Mouse (Mus musculus) ES-E14 (cell line): ENCODE results near the gene Top1. TPM values are rescaled to one million over a fixed set of nuclear protein-coding genes. Genes with fewer than 3 reads are reported as not detected.
A peak's percentile ranks its signal among the peaks of the same experiment; 100 is the strongest.

Experiments used
- DNase-seq: peaks from one replicate; pipeline ENCODE4 v3.0.0-alpha.2; 2013; ENCODE audit warnings: low read depth, low spot score
- H3K27ac ChIP-seq: 2 replicates; pipeline ENCODE4 v1.5.1; 2012; ENCODE audit warnings: low read depth, mild to moderate bottlenecking, low read length, moderate library complexity, mixed read lengths; ENCODE audit not compliant: poor library complexity, insufficient read depth, severe bottlenecking
- H3K36me3 ChIP-seq: 2 replicates; pipeline ENCODE4 v1.6.1; 2012; ENCODE audit warnings: mild to moderate bottlenecking, low read length, moderate library complexity, mixed read lengths; ENCODE audit not compliant: control insufficient read depth, poor library complexity, insufficient read depth, severe bottlenecking
- H3K4me1 ChIP-seq, 2 experiments: fragments of 150-350 bp in 1 of 2; sonication (generic) in 1 of 2; 2 replicates each; pipeline ENCODE4 v1.6.1; 2012; ENCODE audit warnings: low read length in 2 of 2, mild to moderate bottlenecking in 1 of 2, mixed read lengths in 1 of 2; ENCODE audit not compliant: control insufficient read depth in 2 of 2, insufficient read depth in 2 of 2, poor library complexity in 1 of 2
- H3K4me3 ChIP-seq, 2 experiments: fragments of 150-350 bp in 1 of 2; sonication (generic) in 1 of 2; 2 replicates each; pipeline ENCODE4 v1.5.1; 2012; ENCODE audit warnings: low read length in 2 of 2, low read depth in 1 of 2, mild to moderate bottlenecking in 1 of 2, mixed read lengths in 1 of 2; ENCODE audit not compliant: insufficient read depth in 1 of 2, poor library complexity in 1 of 2, severe bottlenecking in 1 of 2
- H3K9ac ChIP-seq: 2 replicates; pipeline ENCODE4 v1.6.1; 2012; ENCODE audit warnings: low read depth, mild to moderate bottlenecking, low read length, mixed read lengths; ENCODE audit not compliant: poor library complexity, insufficient read depth, severe bottlenecking
- H3K9me3 ChIP-seq: fragments of 150-350 bp; sonication (generic); 2 replicates; pipeline ENCODE4 v1.6.1; 2012; ENCODE audit warnings: low read depth, mild to moderate bottlenecking, low read length; ENCODE audit not compliant: control insufficient read depth, insufficient read depth
- CHD2 ChIP-seq: IDR thresholded peaks from 2 replicates; pipeline ENCODE4 v1.6.1; 2014; ENCODE audit warnings: mild to moderate bottlenecking, low read depth, low read length, inconsistent platforms
- HCFC1 ChIP-seq: IDR thresholded peaks from 2 replicates; pipeline ENCODE4 v1.6.1; 2012; ENCODE audit warnings: low read length, inconsistent platforms, borderline replicate concordance; ENCODE audit not compliant: insufficient read depth
- MAFK ChIP-seq: IDR thresholded peaks from 2 replicates; pipeline ENCODE4 v1.6.1; 2014; ENCODE audit warnings: mild to moderate bottlenecking, low read depth, low read length, inconsistent platforms; ENCODE audit not compliant: insufficient read depth
- ZC3H11A ChIP-seq: IDR thresholded peaks from 2 replicates; pipeline ENCODE4 v1.6.1; 2012; ENCODE audit warnings: low read depth, mild to moderate bottlenecking, inconsistent platforms, low read length, borderline replicate concordance
- ZNF384 ChIP-seq: IDR thresholded peaks from 2 replicates; pipeline ENCODE4 v1.6.1; 2012; ENCODE audit warnings: low read depth, low read length, inconsistent platforms
- in situ Hi-C, 2 experiments: fragments of 600-800 bp; cut with MboI; formaldehyde crosslinking; loops; one replicate each; pipeline ENCODE4 v1.15.1; 2025; ENCODE audit warnings: low sequenced_read_pairs in 2 of 2, inconsistent platforms in 1 of 2; ENCODE audit not compliant: unreplicated experiment in 2 of 2
- total RNA-seq: library from RNA; depleted of rRNA; stranded (reverse); fragments of 300-350 nt; gene quantifications from 2 replicates; pipeline ENCODE4 v1.2.3, GENCODE M21; 2012

Top1 gene
- total RNA-seq, 1 experiment: 52.7 TPM

GRCm38 (mm10) chr2:160735706-160736310, 90.1 kb downstream of the Top1 start:
- Histone ChIP-seq H3K27ac (peak overlapping the region; percentile 61; the same call in 1 of the 2 replicates), H3K9me3 (no peaks in the 10 kb centered on the region), H3K9ac (peak overlapping the region; percentile 26; the same call in 1 of the 2 replicates), H3K4me1 (peaks cover 14 to 42% of the 10 kb centered on the region in 2 experiments; a peak in 3 of 4 replicates), H3K4me3 (no peak overlapping the region), H3K36me3 (peaks cover 2% of the 10 kb centered on the region; the same call in 1 of the 2 replicates)
- in situ Hi-C loops: no loop called here
- DNase-seq: no peak
- TF ChIP-seq ZC3H11A (no peak), ZNF384 (no peak), CHD2 (no peak), MAFK (no peak), HCFC1 (no peak)

DNA sequence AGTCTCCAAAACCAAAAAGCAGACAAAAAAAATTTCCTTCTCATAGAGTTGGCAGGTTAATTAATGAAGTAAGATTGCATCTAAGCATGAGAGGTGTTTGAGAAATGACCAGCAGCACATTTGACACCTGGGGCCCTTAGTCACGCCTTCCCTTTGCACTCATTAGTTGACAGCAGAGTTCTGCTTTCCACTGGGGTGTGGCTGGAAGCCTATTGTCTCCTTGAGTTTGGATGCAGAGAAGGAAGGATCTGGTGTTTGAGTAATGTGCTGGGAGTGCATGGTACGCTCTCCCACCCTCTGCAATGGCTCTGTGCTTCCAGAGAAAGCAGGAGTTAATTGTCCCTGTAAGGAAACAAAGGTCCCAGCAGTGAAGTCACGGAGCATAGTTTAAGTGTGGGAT, 90.8 kb downstream of the Top1 start:
- Histone ChIP-seq H3K36me3 (peaks cover 2% of the 10 kb centered on the region; the same call in 1 of the 2 replicates), H3K4me1 (peaks cover 14 to 41% of the 10 kb centered on the region in 2 experiments; a peak in 3 of 4 replicates), H3K4me3 (no peak overlapping the region), H3K27ac (no peak overlapping the region), H3K9me3 (no peaks in the 10 kb centered on the region), H3K9ac (no peak overlapping the region)
- no peak for TF ChIP-seq CHD2
- no peak for TF ChIP-seq ZNF384
- no peak for TF ChIP-seq MAFK
- no peak for TF ChIP-seq ZC3H11A
- DNase-seq: no peak
- in situ Hi-C loops: no loop called here

DNA sequence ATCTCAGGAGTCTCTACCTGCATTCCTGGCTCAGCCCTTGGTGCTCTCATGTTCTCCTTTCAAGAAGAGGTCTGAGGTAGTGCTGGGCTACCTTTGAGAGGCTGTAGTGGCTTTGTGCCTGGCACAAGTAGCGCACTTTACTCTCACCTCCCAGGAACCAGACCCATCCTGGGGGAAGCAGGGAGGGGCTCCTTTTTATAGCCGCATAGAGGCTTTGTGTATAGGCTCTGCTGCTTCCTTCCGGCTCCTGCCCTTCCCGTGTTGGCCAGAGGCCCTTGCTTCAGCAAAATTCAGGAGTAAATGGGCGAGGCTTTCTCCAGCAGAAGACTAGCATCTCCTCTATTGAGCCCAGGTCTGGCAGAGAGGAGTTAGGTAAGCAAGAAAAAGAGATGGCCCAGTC, 92.7 kb downstream of the Top1 start:
- Histone ChIP-seq H3K4me1 (peaks cover 17 to 34% of the 10 kb centered on the region in 2 experiments), H3K9ac (no peak overlapping the region), H3K4me3 (no peak overlapping the region), H3K36me3 (peaks cover 2% of the 10 kb centered on the region; the same call in 1 of the 2 replicates), H3K27ac (no peak overlapping the region; the same call in 1 of the 2 replicates), H3K9me3 (no peaks in the 10 kb centered on the region)
- no peak for DNase-seq
- in situ Hi-C loops: no loop called here
- no peak for TF ChIP-seq ZC3H11A
- no peak for TF ChIP-seq CHD2
- TF ChIP-seq HCFC1: no peak
- no peak for TF ChIP-seq ZNF384
- no peak for TF ChIP-seq MAFK

- H3K27ac ChIP-seq: no peak overlapping the region
- peaks cover 3% of the 10 kb centered on the region; the same call in 1 of the 2 replicates for H3K36me3 ChIP-seq
- H3K4me3 ChIP-seq: no peak overlapping the region
- in situ Hi-C loops: no loop called here
- DNase-seq: no peak
- H3K4me1 ChIP-seq: peaks cover 15 to 34% of the 10 kb centered on the region in 2 experiments
- no peak overlapping the region for H3K9ac ChIP-seq
- no peaks in the 10 kb centered on the region for H3K9me3 ChIP-seq
- TF ChIP-seq CHD2 (no peak), ZNF384 (no peak), HCFC1 (no peak), ZC3H11A (no peak), MAFK (no peak)
Observed at GRCm38 (mm10) chr2:160739647-160740356, 94.1 kb downstream of the Top1 start.
